Mouse (Mus musculus) embryonic fibroblast, embryonic 13.5 days (primary cell): ENCODE data around the gene Gm5767. TPM values are rescaled to one million over a fixed set of nuclear protein-coding genes. Genes with fewer than 3 reads are reported as not detected.

Experiments used
- H3K27ac ChIP-seq: 2 replicates; pipeline ENCODE4 v1.5.1; 2012; ENCODE audit warnings: low read length, control low read depth, inconsistent platforms; ENCODE audit not compliant: insufficient read depth
- H3K4me1 ChIP-seq: 2 replicates; pipeline ENCODE4 v1.6.1; 2011; ENCODE audit warnings: low read length; ENCODE audit not compliant: control insufficient read depth, insufficient read depth
- H3K4me3 ChIP-seq: 2 replicates; pipeline ENCODE4 v1.5.1; 2011; ENCODE audit warnings: mild to moderate bottlenecking, control low read depth, low read length; ENCODE audit not compliant: insufficient read depth
- CTCF ChIP-seq: IDR thresholded peaks from 2 replicates; pipeline ENCODE4 v1.5.1; 2011; ENCODE audit warnings: mild to moderate bottlenecking, control low read depth, low read length, moderate library complexity, borderline replicate concordance; ENCODE audit not compliant: insufficient read depth
- POLR2A ChIP-seq: IDR thresholded peaks from 2 replicates; pipeline ENCODE4 v1.6.1; 2011; ENCODE audit warnings: low read depth, mild to moderate bottlenecking, control low read depth, low read length, moderate library complexity
- polyA plus RNA-seq: library from polyadenylated mRNA; stranded (reverse); fragments of >200 nt; gene quantifications from 2 replicates; pipeline ENCODE4 v1.2.4, GENCODE M21; 2011; ENCODE audit warnings: low read depth; ENCODE audit not compliant: missing spikeins, insufficient read length

Gene Gm5767
- polyA plus RNA-seq, 1 experiment, result not detected

DNA sequence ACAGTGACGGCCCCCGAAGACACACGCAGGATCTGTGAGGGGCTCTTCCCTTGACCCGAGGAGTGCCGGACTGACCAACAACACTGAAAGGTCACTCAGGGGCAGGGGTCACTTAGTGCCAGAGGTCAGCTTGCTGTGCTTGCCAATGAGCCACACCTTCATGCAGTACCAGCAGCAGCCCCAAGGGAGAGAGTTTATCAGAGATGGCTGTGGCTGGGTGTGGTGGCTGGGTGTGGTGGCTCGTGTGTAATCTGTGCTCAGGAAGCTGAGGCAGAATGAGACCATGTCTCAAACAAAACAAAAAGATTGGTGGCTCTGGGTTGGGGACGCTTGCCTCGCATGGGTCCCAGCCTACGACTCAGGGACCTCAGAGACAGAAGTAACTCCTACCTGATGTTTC, 25.0 kb upstream of the Gm5767 start:
- TF ChIP-seq POLR2A, result no peak
- no peak for TF ChIP-seq CTCF

GRCm38 (mm10) chr16:8656256-8656655, 24.3 kb upstream of the Gm5767 start:
- Histone ChIP-seq H3K4me3 (no peak overlapping the region), H3K27ac (no peak overlapping the region), H3K4me1 (no peaks in the 10 kb centered on the region)
- TF ChIP-seq POLR2A (no peak), CTCF (no peak)

More for the DNA sequence above, 25.0 kb upstream of the Gm5767 start:
- Histone ChIP-seq H3K4me3 (no peak overlapping the region), H3K27ac (no peak overlapping the region), H3K4me1 (no peaks in the 10 kb centered on the region)

- Histone ChIP-seq H3K4me3 (no peak overlapping the region), H3K4me1 (no peaks in the 10 kb centered on the region; the same call in 1 of the 2 replicates), H3K27ac (no peak overlapping the region)
- TF ChIP-seq POLR2A (no peak), CTCF (no peak)
Observed at GRCm38 (mm10) chr16:8658349-8658748, 22.2 kb upstream of the Gm5767 start.

DNA sequence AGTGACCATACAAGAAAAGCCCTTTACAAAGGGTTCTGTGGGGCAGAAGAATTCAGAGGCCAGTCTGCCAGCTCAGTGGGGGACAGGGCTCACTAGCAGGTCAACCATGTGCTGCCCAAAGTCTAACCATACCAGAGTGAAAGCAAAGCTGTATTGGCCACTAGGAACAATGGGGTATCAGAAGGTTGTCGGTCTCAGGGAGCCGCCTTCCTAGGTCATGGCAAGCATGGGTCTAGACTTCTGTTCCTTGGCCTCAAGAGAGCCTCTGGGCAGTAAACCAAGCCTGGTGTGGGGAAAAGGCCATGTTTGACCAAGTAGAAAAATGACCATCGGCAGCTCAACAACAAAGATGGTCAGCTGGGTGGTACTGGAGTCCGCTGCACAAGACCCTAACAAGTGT, 21.8 kb upstream of the Gm5767 start:
- Histone ChIP-seq H3K4me1 (no peaks in the 10 kb centered on the region; the same call in 1 of the 2 replicates), H3K4me3 (no peak overlapping the region), H3K27ac (no peak overlapping the region)
- TF ChIP-seq CTCF (no peak), POLR2A (no peak)

DNA sequence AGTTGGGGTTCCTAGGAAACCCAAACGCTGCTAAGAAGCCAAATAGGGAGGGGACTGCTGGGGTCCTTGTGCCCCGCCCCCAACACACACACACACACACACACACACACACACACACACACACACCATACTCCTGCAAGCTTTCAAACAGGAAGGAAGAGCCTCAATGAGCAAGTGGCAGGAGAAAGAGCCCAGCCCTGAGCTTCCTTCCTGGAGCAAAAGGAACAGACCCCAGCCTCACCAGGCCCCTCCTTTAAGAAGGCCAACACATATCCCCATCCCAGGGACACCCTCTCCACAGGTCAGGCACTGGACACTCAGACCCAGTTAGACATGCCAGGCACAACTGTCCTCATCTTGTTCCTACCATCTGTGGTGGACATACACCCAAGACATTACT, 17.5 kb upstream of the Gm5767 start:
- H3K4me1 ChIP-seq, result peaks cover 13% of the 10 kb centered on the region
- TF ChIP-seq POLR2A (no peak), CTCF (no peak)

DNA sequence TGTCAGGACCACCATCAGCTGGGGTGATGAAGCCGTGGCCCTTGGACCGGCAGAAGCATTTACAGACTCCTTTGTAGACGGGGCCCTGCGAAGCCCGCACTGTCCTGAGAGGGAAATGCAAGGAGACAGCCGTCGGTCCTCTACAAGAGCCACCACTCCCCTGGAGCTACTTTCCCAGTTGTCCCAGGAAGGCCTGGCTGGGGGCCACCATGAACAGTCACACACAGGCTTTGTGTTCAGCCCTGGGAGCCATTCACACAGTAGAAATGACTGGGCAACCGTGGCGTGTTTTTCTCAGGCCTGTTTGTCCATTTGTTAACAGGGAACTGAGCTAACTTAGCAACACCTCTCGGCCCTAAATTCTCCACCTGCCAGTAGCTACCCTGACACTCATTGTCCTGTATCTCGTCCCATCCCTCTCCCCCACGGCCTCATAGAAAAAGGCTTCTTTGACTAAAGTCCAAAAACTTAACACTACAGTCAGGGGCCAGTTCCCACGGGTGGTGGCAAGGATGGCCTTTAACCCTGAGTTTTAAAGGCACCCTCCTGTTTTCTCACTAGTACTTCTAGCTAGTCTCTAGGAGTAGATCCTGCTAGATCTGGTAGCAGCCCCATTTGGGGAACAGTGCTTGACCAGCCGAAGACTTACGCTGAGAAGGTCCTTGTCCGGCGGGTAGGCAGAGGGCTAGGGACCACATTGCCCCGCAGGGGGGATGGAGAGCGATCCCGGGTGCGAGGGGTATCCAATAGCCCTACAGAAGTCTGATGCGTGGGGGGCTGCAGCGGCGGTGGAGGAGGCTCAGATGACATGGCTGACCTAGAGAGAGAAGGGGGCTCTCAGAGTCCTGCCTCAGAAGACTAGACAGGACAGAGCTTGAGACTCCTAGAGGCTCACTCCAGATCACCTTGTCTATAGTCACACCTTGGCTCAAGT, 16.7 kb upstream of the Gm5767 start:
- Histone ChIP-seq H3K4me3 (no peak overlapping the region), H3K27ac (no peak overlapping the region), H3K4me1 (peaks cover 14% of the 10 kb centered on the region)
- TF ChIP-seq CTCF, result no peak
- no peak for TF ChIP-seq POLR2A

More for the DNA sequence above, 17.5 kb upstream of the Gm5767 start:
- Histone ChIP-seq H3K27ac (no peak overlapping the region), H3K4me3 (no peak overlapping the region)

- Histone ChIP-seq H3K4me1 (peaks cover 23% of the 10 kb centered on the region), H3K4me3 (no peak overlapping the region), H3K27ac (no peak overlapping the region)
- TF ChIP-seq CTCF (no peak), POLR2A (no peak)
Observed at GRCm38 (mm10) chr16:8665367-8665766, 15.2 kb upstream of the Gm5767 start.

DNA sequence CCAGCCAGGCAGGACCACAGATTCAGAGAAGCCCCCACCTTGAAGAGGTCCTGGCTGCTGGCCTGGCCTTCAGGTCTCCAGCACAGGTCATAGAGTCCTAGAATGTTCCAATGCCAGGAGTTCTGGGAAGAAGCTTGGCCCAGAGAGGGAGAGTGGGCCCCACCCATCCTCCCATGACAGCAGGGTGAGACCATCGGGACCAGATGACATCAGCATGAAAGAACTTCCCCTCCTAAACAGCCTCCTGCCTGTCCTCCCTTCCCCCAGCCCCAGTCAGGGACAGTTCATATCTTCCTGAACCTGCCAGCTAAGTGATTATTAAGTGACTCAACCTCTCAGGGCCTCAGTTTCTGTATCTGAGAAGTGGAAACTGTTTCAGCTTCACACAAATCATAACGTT, 14.1 kb upstream of the Gm5767 start:
- TF ChIP-seq POLR2A (no peak), CTCF (no peak)
- H3K27ac ChIP-seq, result peak overlapping the region; percentile 77; the same call in 1 of the 2 replicates
- peaks cover 23% of the 10 kb centered on the region for H3K4me1 ChIP-seq
- H3K4me3 ChIP-seq, result no peak overlapping the region

- no peak overlapping the region for H3K4me3 ChIP-seq
- peak overlapping the region; percentile 77 for H3K27ac ChIP-seq
- TF ChIP-seq CTCF, result no peak
- TF ChIP-seq POLR2A, result no peak
- H3K4me1 ChIP-seq, result peaks cover 23% of the 10 kb centered on the region
Observed at GRCm38 (mm10) chr16:8667261-8667660, 13.3 kb upstream of the Gm5767 start.

GRCm38 (mm10) chr16:8667814-8668213, 12.8 kb upstream of the Gm5767 start:
- TF ChIP-seq POLR2A (no peak), CTCF (no peak)

DNA sequence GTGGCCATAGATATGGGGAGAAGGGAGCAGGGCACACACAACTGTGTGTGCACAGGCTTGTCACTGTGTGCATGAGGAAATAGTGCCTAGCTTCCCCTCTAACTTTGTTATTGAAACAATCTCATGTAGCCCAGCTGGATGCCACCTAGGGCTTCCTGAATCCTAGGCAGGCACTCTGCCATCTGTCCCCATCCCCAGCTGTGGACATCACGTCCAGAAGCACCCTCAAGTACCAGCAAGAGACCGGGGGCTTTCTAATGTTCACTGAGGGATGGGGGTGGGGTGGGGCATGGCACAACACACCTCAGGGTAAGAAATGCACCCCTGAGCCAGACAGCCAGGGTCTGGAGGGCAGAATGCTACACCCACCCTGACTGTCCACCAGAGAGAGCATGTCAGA, 12.2 kb upstream of the Gm5767 start:
- no peak overlapping the region for H3K27ac ChIP-seq
- TF ChIP-seq CTCF (no peak), POLR2A (no peak)
- no peak overlapping the region for H3K4me3 ChIP-seq
- H3K4me1 ChIP-seq, result peaks cover 23% of the 10 kb centered on the region

More at GRCm38 (mm10) chr16:8667814-8668213, 12.8 kb upstream of the Gm5767 start:
- Histone ChIP-seq H3K4me1 (peaks cover 23% of the 10 kb centered on the region), H3K4me3 (no peak overlapping the region), H3K27ac (peak overlapping the region; percentile 77)
